Mouse (Mus musculus): ENCODE measurements at regions not wholly inside any gene's neighbourhood (a gene's known extent, or its start where the extent isn't known, plus 50 kb on each side); places are given as distances from the start of the nearest gene placed in this dataset.

DNA sequence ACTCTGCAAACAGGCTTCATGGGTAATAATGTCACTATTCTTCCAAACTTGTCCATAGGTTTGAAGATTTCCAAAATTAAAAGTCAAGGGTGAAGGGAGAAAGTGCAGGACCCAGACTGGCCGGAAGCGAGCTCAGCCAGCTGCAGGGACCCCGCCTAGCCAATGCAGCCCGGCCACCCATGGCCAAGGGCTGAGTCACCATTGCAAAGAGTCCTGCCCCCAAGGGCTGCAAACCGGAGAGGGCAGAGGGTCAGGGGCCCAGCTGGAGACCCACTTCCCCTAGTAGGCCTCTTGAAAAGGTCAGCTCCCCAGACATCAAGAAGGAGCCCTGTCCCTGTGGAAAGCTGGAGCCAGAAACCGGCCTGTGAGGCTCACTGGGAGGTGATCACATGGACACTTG is 77.0 kb downstream of the 3100002H09Rik start:
- TF ChIP-seq RCOR1 (IDR thresholded peaks at IDR 0.05; ENCODE audit: low read depth, low read length) (no peak), CTCF (IDR thresholded peaks at IDR 0.05 in 2 of 3, conservative IDR thresholded peaks at IDR 0.05 in 1 of 3; ENCODE audit: control insufficient read depth in 1 of 3, insufficient read depth in 1 of 3, low read depth in 2 of 3, low read length in 3 of 3, poor library complexity in 1 of 3, severe bottlenecking in 1 of 3) (no peak), POLR2AphosphoS2 (IDR thresholded peaks at IDR 0.05; ENCODE audit: low read length) (no peak), GATA1 (IDR thresholded peaks at IDR 0.05; ENCODE audit: low read depth, low read length) (no peak), POLR2A (IDR thresholded peaks at IDR 0.05; ENCODE audit: control insufficient read depth in 1 of 2, insufficient read depth in 1 of 2, low read depth in 1 of 2, low read length in 2 of 2, poor library complexity in 1 of 2) (no peak), GABPA (IDR thresholded peaks at IDR 0.05; ENCODE audit: low read depth, low read length) (no peak), EP300 (IDR thresholded peaks at IDR 0.05; ENCODE audit: low read depth in 1 of 2, low read length in 2 of 2) (no peak), ETS1 (IDR thresholded peaks at IDR 0.05; ENCODE audit: low read depth, low read length) (no peak), NELFE (IDR thresholded peaks at IDR 0.05; ENCODE audit: low read depth, low read length) (no peak), CHD2 (IDR thresholded peaks at IDR 0.05; ENCODE audit: low read length) (no peak), SMC3 (IDR thresholded peaks at IDR 0.05; ENCODE audit: low read depth, low read length) (no peak), MAX (IDR thresholded peaks at IDR 0.05; ENCODE audit: low read length) (no peak)
